Mouse (Mus musculus): ENCODE data around the gene Micall1. TPM values are rescaled to one million over a fixed set of nuclear protein-coding genes. Genes with fewer than 3 reads are reported as not detected.
A peak's percentile ranks its signal among the peaks of the same experiment; 100 is the strongest.

The Micall1 gene
- total and polyA plus RNA-seq, 3 experiments: 39.3 to 45.7 (median 43.0) TPM

GRCm38 (mm10) chr15:79115276-79115675 lies 6.6 kb downstream of the Micall1 start:
- H3K4me1 ChIP-seq (ENCODE audit: control insufficient read depth, insufficient read depth, low read length): peaks cover 10% of the 10 kb centered on the region
- no peak overlapping the region for H3K27ac ChIP-seq
- no peak for DNase-seq
- no peaks in the 10 kb centered on the region for H3K27me3 ChIP-seq (ENCODE audit: control insufficient read depth, insufficient read depth, low read length)
- intact Hi-C loops (cut with DNase I): no loop called here
- H3K79me2 ChIP-seq (replicated peaks; ENCODE audit: control insufficient read depth, insufficient read depth, low read length): peaks cover 2% of the 10 kb centered on the region
- H3K4me3 ChIP-seq: no peak overlapping the region
- 0 out of 2 replicates have a peak, but pooled peaks have one; percentile 9 for TF ChIP-seq EP300 (IDR thresholded peaks at IDR 0.05; ENCODE audit: insufficient read depth, low read depth, low read length)
- TF ChIP-seq POLR2A (IDR thresholded peaks at IDR 0.05; ENCODE audit: insufficient read depth, low read depth, low read length): no peak
- H3K9ac ChIP-seq (ENCODE audit: low read depth, low read length): no peak overlapping the region
- no peaks in the 10 kb centered on the region; the same call in 1 of the 2 replicates for H3K36me3 ChIP-seq (ENCODE audit: control insufficient read depth, insufficient read depth, low read length)
- WGBS: 12% methylated on average over 5 of the region's 5 CpGs

- Histone ChIP-seq H3K27me3 (ENCODE audit: control insufficient read depth, insufficient read depth, low read length) (no peaks in the 10 kb centered on the region), H3K4me3 (no peak overlapping the region), H3K79me2 (replicated peaks; ENCODE audit: control insufficient read depth, insufficient read depth, low read length) (no peaks in the 10 kb centered on the region), H3K4me1 (ENCODE audit: control insufficient read depth, insufficient read depth, low read length) (peaks cover 13% of the 10 kb centered on the region), H3K9ac (ENCODE audit: low read depth, low read length) (no peak overlapping the region), H3K27ac (no peak overlapping the region), H3K36me3 (ENCODE audit: control insufficient read depth, insufficient read depth, low read length) (peaks cover 2% of the 10 kb centered on the region; the same call in 1 of the 2 replicates)
- TF ChIP-seq EP300 (IDR thresholded peaks at IDR 0.05; ENCODE audit: insufficient read depth, low read depth, low read length) (no peak), CTCF (IDR thresholded peaks at IDR 0.05) (no peak), POLR2A (IDR thresholded peaks at IDR 0.05; ENCODE audit: insufficient read depth, low read depth, low read length) (no peak)
- intact Hi-C loops (cut with DNase I): no loop called here
- 74% methylated on average over 9 of the region's 9 CpGs for WGBS
- DNase-seq: no peak
These were observed 10.8 kb downstream of the Micall1 start for GRCm38 (mm10) chr15:79119491-79119890.

GRCm38 (mm10) chr15:79122119-79122518 lies 13.4 kb downstream of the Micall1 start:
- WGBS: 58% methylated on average over 4 of the region's 4 CpGs
- TF ChIP-seq EP300 (IDR thresholded peaks at IDR 0.05; ENCODE audit: insufficient read depth, low read depth, low read length) (no peak), POLR2A (IDR thresholded peaks at IDR 0.05; ENCODE audit: insufficient read depth, low read depth, low read length) (no peak), CTCF (IDR thresholded peaks at IDR 0.05) (no peak)
- Histone ChIP-seq H3K27ac (peak overlapping the region; percentile 15; the same call in 1 of the 2 replicates), H3K79me2 (replicated peaks; ENCODE audit: control insufficient read depth, insufficient read depth, low read length) (no peaks in the 10 kb centered on the region), H3K9ac (ENCODE audit: low read depth, low read length) (no peak overlapping the region), H3K4me3 (no peak overlapping the region), H3K4me1 (ENCODE audit: control insufficient read depth, insufficient read depth, low read length) (peaks cover 9% of the 10 kb centered on the region; the same call in 1 of the 2 replicates), H3K27me3 (ENCODE audit: control insufficient read depth, insufficient read depth, low read length) (no peaks in the 10 kb centered on the region), H3K36me3 (ENCODE audit: control insufficient read depth, insufficient read depth, low read length) (peaks cover 2% of the 10 kb centered on the region; the same call in 1 of the 2 replicates)
- intact Hi-C loops (cut with DNase I): no loop called here
- no peak for DNase-seq

- Histone ChIP-seq H3K36me3 (ENCODE audit: control insufficient read depth, insufficient read depth, low read length) (peaks cover 2% of the 10 kb centered on the region; the same call in 1 of the 2 replicates), H3K4me3 (no peak overlapping the region), H3K27me3 (ENCODE audit: control insufficient read depth, insufficient read depth, low read length) (no peaks in the 10 kb centered on the region), H3K9ac (ENCODE audit: low read depth, low read length) (no peak overlapping the region), H3K27ac (peak overlapping the region; percentile 23), H3K4me1 (ENCODE audit: control insufficient read depth, insufficient read depth, low read length) (peaks cover 9% of the 10 kb centered on the region; the same call in 1 of the 2 replicates), H3K79me2 (replicated peaks; ENCODE audit: control insufficient read depth, insufficient read depth, low read length) (0 out of 2 replicates have a peak, but pooled peaks cover 2% of the 10 kb centered on the region)
- WGBS: 70% methylated on average over 13 of the region's 13 CpGs
- no peak for DNase-seq
- no peak for TF ChIP-seq EP300 (IDR thresholded peaks at IDR 0.05; ENCODE audit: insufficient read depth, low read depth, low read length)
- TF ChIP-seq CTCF (IDR thresholded peaks at IDR 0.05): 0 out of 2 replicates have a peak, but pooled peaks have one; percentile 8
- TF ChIP-seq POLR2A (IDR thresholded peaks at IDR 0.05; ENCODE audit: insufficient read depth, low read depth, low read length): no peak
- intact Hi-C loops (cut with DNase I): no loop called here
These were observed 13.8 kb downstream of the Micall1 start for GRCm38 (mm10) chr15:79122546-79122945.

- H3K4me1 ChIP-seq (ENCODE audit: control insufficient read depth, insufficient read depth, low read length): peaks cover 9% of the 10 kb centered on the region; the same call in 1 of the 2 replicates
- H3K27ac ChIP-seq: peak overlapping the region; percentile 78
These were observed 15.1 kb downstream of the Micall1 start for GRCm38 (mm10) chr15:79123751-79124150.

GRCm38 (mm10) chr15:79124331-79124875 lies 15.7 kb downstream of the Micall1 start:
- no peaks in the 10 kb centered on the region for H3K27me3 ChIP-seq (ENCODE audit: control insufficient read depth, insufficient read depth, low read length)
- H3K4me1 ChIP-seq (ENCODE audit: control insufficient read depth, insufficient read depth, low read length): peaks cover 9% of the 10 kb centered on the region; the same call in 1 of the 2 replicates
- WGBS: 59% methylated on average over 10 of the region's 10 CpGs
- H3K4me3 ChIP-seq: no peak overlapping the region
- 0 out of 2 replicates have a peak, but pooled peaks cover 2% of the 10 kb centered on the region for H3K36me3 ChIP-seq (ENCODE audit: control insufficient read depth, insufficient read depth, low read length)
- H3K27ac ChIP-seq: peak overlapping the region; percentile 78
- 0 out of 2 replicates have a peak, but pooled peaks cover 2% of the 10 kb centered on the region for H3K79me2 ChIP-seq (replicated peaks; ENCODE audit: control insufficient read depth, insufficient read depth, low read length)
- DNase-seq: no peak
- TF ChIP-seq CTCF (IDR thresholded peaks at IDR 0.05): no peak
- intact Hi-C loops (cut with DNase I): no loop called here
- H3K9ac ChIP-seq (ENCODE audit: low read depth, low read length): no peak overlapping the region

More at GRCm38 (mm10) chr15:79123751-79124150, 15.1 kb downstream of the Micall1 start:
- Histone ChIP-seq H3K4me3 (no peak overlapping the region), H3K9ac (ENCODE audit: low read depth, low read length) (no peak overlapping the region), H3K27me3 (ENCODE audit: control insufficient read depth, insufficient read depth, low read length) (no peaks in the 10 kb centered on the region), H3K79me2 (replicated peaks; ENCODE audit: control insufficient read depth, insufficient read depth, low read length) (0 out of 2 replicates have a peak, but pooled peaks cover 2% of the 10 kb centered on the region), H3K36me3 (ENCODE audit: control insufficient read depth, insufficient read depth, low read length) (0 out of 2 replicates have a peak, but pooled peaks cover 2% of the 10 kb centered on the region)
- 34% methylated on average over 6 of the region's 6 CpGs for WGBS
- DNase-seq: peak in 1 of 2 experiments; percentile 77
- no peak for TF ChIP-seq CTCF (IDR thresholded peaks at IDR 0.05)
- TF ChIP-seq EP300 (IDR thresholded peaks at IDR 0.05; ENCODE audit: insufficient read depth, low read depth, low read length): peak; percentile 91
- TF ChIP-seq POLR2A (IDR thresholded peaks at IDR 0.05; ENCODE audit: insufficient read depth, low read depth, low read length): no peak
- intact Hi-C loops (cut with DNase I): no loop called here
